Mouse (Mus musculus) 3134 (cell line): ENCODE data around the gene Cxadr.
"Not testable (repeated sequence)": the region's sequence is repeated elsewhere in the genome, so short reads cannot be mapped to it uniquely, and the experiment has no call there.

ENCODE experiments used
- DNase-seq: peaks from one replicate; pipeline ENCODE4 v3.0.0-alpha.2; 2011; ENCODE audit warnings: low spot score; ENCODE audit not compliant: insufficient read length; ENCODE audit errors: extremely low read depth

The Cxadr gene

GRCm38 (mm10) chr16:78357757-78358156 is 56.5 kb downstream of the Cxadr start:
- no peak for DNase-seq

DNA sequence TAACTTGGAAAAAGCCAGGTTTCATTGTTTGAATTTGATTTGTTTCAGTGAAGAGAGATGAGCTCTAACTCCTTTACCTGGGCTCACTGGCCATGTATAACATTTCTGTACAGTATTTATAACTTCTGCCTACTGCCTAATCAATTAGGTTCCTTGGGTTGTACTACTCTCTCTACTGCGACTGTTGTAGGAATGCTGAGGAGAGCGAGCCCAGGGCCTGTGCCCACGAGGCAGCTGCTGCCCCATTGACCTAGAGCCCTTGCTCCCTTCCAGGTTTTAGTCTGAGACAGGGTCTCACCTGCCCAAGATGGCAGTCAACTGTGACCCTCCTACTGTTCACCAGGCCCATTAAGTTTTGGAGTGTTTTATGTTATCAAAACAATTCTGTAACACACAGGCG is 60.2 kb downstream of the Cxadr start:
- no peak for DNase-seq

DNA sequence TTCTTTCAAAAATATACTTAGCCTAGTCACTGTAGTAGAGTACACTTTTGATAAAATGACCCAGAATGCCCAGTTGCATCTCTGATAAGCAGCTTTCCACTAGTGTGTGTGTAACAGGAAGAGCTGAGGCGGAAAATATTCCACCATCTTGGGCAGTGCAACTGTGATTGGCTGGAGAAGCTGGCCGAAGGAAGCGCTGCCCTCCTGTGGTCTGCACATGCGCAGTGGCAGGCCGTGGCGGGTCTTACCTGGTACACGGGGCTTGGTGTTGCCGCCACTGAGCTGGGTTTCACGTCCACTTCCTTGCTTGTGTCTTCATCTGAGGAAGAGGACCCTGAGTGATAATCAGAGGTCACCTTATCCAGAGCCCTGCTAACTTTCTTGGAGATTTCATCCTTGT is 63.3 kb downstream of the Cxadr start:
- DNase-seq, result not testable (repeated sequence)

DNA sequence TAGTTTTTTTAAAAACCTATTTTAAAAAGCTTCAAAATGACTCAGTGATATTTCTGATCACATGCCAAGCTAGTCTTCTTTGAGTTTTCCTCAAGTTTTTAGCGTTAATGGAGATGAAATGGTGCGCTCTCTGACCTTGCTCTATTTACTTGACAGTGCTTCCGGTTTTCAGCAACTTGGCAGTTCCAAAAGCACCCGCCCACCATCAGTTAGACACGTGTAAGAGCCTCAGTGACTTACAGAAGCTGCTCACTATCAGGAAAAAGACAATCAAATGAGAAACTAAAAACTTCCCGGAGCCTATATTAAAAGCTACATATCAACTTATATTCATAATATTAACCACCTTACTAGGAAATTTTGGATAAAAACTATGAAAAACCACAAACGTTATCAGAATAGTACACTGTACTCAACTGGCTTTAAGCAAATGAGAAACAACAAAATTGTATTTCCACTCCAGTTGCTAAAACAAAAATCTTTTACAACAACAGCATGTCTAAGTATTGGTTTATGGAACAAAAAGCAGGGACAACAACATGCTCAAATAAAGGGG is 70.3 kb downstream of the Cxadr start:
- DNase-seq, result no peak

GRCm38 (mm10) chr16:78372786-78373185 is 71.5 kb downstream of the Cxadr start:
- DNase-seq, result no peak

DNA sequence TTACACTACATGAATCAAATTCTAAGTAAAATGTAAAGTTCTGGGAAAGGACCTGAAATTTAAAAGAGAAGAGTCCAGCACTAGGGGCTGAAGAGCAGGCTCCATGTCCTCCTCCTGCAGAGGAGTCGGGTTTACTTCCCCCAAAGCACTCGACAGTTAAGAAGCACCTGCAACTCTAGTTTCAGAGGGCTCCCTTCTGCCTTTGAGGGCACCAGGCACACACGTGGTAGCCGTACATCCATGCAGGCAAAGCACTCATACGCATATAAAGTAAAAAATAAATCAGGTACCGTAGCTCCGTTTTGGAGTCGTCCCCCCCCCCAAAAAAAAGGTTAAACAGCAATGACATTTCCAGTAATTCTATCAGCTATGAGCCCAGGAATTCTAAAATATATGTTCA is 72.5 kb downstream of the Cxadr start:
- DNase-seq, result no peak

DNA sequence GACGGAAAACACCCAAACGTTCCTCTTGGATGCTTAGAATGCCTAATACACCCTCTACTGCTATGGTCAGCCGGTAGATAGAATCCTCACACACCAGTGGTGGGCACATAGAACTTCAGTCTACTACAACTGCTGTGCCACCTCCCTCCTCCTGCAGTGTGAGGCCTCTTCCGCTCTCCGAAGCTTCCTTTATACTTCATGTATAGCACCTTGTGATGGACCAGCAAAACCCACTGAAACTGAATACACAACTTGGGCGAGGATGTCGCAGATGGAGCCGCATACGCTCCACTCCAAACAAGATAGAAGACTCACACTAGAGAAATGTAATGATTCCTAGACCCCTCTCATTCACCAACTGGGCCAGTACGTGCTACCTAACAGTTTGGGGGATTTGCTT is 73.9 kb downstream of the Cxadr start:
- DNase-seq, result peak; percentile 14

DNA sequence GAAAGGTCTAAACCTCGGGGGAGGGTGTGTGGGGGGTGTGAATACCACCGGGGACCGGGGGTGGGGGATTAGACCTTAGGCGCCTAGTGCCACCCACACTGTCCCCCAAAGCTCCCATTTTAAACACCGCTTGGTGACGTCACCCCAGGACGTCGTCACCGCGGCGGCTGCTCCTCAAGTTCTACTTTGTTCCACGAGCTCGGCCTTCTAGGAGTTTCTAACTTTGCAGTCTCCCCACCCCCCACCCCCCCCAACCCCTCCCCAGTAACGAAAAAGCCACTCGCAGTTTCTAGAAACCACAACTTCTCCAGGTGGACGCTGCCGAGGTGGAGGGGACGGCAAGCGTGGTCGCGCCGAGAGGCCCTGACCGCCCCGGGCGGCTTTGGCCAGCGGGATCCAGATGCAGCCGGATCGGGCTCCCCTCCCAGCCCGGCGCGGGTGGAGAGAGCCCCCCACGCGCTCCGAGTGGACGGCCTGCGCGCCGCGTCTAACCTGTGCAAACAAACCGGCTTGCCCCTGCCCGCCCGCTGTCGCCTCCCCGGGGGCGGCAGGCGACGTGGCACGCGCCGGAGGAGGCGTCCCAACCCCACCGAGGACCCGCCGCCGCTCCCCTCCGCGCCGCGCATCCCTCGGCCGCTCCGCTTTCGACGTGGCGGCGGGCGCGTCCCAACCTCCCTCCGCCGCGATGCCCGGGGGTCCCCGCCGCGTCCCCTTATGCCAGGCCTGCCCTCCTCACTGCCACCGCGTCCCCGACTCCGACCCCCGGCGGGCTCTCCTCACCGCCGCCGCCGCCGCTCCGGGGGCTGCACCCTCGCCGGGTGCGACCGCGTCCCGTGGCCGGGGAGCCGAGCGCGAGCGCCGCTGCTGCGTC is 74.8 kb downstream of the Cxadr start:
- DNase-seq, result peak; percentile 78

DNA sequence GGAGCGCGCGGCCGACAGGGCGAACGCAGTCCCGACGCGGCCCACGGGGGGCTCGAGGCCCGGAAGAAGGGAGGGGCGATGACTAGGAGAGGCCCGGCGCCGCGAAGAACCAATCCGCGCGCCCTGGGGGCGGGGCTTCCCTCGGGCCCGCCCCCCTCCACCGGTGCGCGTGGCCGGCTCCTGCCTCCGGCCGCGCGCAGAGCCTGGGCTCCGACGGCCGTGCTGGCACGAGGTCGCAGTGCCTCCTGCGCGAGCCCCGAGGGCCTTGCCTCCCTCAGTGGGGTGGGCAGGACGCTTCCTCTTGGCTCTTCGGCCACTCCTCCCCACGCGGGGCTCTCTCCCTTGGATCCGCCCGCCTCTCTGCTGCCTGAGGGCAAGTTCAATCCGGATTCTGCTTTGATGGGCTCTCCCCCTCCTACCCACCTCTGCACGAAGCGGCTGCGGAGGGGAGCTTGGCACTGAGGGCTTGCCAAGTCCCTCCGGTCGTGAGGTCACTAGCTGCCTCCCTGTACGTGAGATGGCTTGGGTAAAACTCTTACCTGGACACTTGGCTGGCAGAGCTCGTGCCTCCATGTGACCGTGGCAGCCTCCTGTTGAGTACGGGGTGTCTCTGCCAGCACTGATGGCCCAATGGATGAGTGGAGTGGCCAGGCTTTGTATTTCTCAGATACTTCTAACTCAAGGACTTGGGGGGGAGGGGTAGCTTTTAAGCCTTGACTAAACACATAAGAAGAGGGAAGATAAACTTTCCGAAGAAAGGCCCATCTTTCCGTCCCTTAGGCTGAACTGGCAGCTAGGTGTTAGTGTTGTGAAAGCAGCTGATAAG is 75.7 kb downstream of the Cxadr start, which contains the start of gene Btg3:
Btg3 (minus strand) TSS at position 448 of the 826 bp plus-strand sequence.
- DNase-seq, result peak; percentile 90

GRCm38 (mm10) chr16:78378493-78378892 is 77.2 kb downstream of the Cxadr start:
- DNase-seq, result no peak

GRCm38 (mm10) chr16:78389122-78389521 is 87.8 kb downstream of the Cxadr start:
- DNase-seq, result no peak

- no peak for DNase-seq
Observed at GRCm38 (mm10) chr16:78389986-78390385, 88.7 kb downstream of the Cxadr start.

DNA sequence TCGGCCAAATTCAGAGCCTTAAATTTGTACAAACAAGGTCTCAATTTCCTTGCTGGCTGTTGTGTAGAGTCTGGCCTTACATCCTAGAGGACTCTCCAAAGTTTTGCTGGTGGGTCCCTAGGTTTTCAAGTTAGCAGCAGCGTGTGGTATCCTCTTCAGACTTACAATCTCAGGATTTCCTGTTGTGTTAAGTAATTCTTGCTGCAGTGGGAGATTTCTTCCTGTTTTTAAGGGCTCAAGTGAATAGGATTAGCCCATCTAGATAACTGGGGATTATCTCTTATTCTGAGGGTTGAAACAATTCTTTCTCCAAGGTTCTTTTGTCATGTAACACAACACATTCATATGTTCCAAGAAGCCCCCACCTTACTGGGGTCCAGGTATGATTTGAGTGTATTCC is 90.1 kb downstream of the Cxadr start:
- DNase-seq, result no peak

GRCm38 (mm10) chr16:78398734-78399133 is 97.4 kb downstream of the Cxadr start:
- DNase-seq, result no peak

GRCm38 (mm10) chr16:78399423-78399822 is 98.1 kb downstream of the Cxadr start:
- DNase-seq, result peak; percentile 30

DNA sequence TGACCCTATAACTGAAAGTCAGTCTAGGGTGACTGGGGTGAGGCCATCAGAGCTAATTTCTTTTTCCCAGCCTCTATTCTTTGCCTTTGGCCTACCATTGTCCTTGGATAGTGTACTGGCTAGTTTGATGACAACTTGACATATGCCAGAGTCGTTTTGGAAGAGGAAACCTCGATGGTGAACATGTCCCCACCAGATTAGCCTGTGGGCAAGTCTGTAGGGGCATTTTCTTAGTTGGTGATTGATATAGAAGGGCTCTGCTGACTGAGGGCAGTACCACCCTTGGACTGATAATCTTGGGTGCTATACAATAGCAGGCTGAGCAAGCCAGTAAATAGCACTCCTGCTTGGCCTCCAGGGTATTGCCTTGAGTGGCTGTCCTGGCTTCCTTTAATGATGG is 101.0 kb downstream of the Cxadr start:
- DNase-seq, result no peak

DNA sequence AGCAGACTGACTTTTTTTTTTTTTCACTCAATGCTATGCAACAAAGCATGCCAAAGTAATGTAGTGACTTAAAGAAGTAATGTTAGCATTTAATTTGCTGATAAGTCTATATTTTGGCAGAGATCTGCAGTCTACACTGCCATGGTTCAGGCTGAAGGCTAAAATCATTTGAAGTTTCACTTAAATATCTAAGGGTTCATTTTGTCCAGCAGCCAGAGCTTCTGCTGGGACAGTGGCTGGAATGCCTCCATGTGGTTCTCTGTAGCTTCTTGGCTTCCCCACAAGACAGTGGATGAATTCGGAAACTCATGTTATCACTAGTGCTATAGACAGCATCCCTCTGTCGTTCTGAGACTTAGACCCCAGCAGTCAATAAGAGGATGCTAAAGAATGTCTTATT is 105.4 kb downstream of the Cxadr start:
- DNase-seq, result no peak

DNA sequence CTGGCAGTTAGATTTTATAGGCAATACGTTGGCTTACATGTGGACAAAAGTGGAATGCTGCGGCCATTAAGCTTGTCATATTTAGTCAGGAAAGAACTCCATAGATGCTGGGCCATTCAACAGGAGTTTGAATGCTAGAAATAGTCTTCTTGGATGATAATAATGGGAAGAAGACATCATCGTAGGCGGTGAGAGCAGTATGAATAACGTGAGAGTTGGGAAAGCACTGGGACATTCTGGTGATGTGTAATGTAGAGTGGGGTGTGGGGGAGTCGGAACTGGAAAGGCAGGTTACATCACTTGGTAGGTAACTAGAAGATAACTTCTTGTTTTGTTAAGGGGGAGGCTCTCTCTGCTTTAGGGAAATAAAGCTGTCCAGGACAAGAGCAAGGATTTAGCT is 106.6 kb downstream of the Cxadr start:
- DNase-seq, result no peak
